Mouse (Mus musculus): ENCODE measurements around the gene Kctd18. TPM values are rescaled to one million over a fixed set of nuclear protein-coding genes. Genes with fewer than 3 reads are reported as not detected.

The Kctd18 gene
- total and polyA plus RNA-seq, 3 experiments: 4.2 to 6.6 (median 5.8) TPM

GRCm38 (mm10) chr1:57941095-57941494 is 77.7 kb downstream of the Kctd18 start:
- intact Hi-C loops (cut with DNase I): no loop called here
- WGBS: 88% methylated on average over 7 of the region's 7 CpGs

GRCm38 (mm10) chr1:57940691-57941090 is 78.1 kb downstream of the Kctd18 start:
- H3K4me1 ChIP-seq (ENCODE audit: control insufficient read depth, insufficient read depth, low read length): no peaks in the 10 kb centered on the region
- H3K79me2 ChIP-seq (replicated peaks; ENCODE audit: control insufficient read depth, insufficient read depth, low read length): no peaks in the 10 kb centered on the region
- H3K36me3 ChIP-seq (ENCODE audit: control insufficient read depth, insufficient read depth, low read length): no peaks in the 10 kb centered on the region

More at GRCm38 (mm10) chr1:57941095-57941494, 77.7 kb downstream of the Kctd18 start:
- no peak for TF ChIP-seq CTCF (IDR thresholded peaks at IDR 0.05)
- no peak for TF ChIP-seq POLR2A (IDR thresholded peaks at IDR 0.05; ENCODE audit: insufficient read depth, low read depth, low read length)
- Histone ChIP-seq H3K4me3 (no peak overlapping the region), H3K4me1 (ENCODE audit: control insufficient read depth, insufficient read depth, low read length) (no peaks in the 10 kb centered on the region), H3K27me3 (ENCODE audit: control insufficient read depth, insufficient read depth, low read length) (no peaks in the 10 kb centered on the region), H3K79me2 (replicated peaks; ENCODE audit: control insufficient read depth, insufficient read depth, low read length) (no peaks in the 10 kb centered on the region), H3K27ac (no peak overlapping the region), H3K9ac (ENCODE audit: low read depth, low read length) (no peak overlapping the region), H3K36me3 (ENCODE audit: control insufficient read depth, insufficient read depth, low read length) (no peaks in the 10 kb centered on the region)
- DNase-seq: no peak

GRCm38 (mm10) chr1:57934287-57934686 is 84.5 kb downstream of the Kctd18 start:
- TF ChIP-seq CTCF (IDR thresholded peaks at IDR 0.05) (peak; percentile 39), EP300 (IDR thresholded peaks at IDR 0.05; ENCODE audit: insufficient read depth, low read depth, low read length) (no peak), POLR2A (IDR thresholded peaks at IDR 0.05; ENCODE audit: insufficient read depth, low read depth, low read length) (no peak)
- H3K4me1 ChIP-seq (ENCODE audit: control insufficient read depth, insufficient read depth, low read length): no peaks in the 10 kb centered on the region
- H3K27ac ChIP-seq: no peak overlapping the region
- no peak for DNase-seq
- H3K9ac ChIP-seq (ENCODE audit: low read depth, low read length): no peak overlapping the region
- no peaks in the 10 kb centered on the region for H3K36me3 ChIP-seq (ENCODE audit: control insufficient read depth, insufficient read depth, low read length)
- WGBS: 58% methylated on average over 1 of the region's 1 CpGs
- no peaks in the 10 kb centered on the region for H3K27me3 ChIP-seq (ENCODE audit: control insufficient read depth, insufficient read depth, low read length)
- H3K4me3 ChIP-seq: no peak overlapping the region
- intact Hi-C loops (cut with DNase I): no loop called here
- no peaks in the 10 kb centered on the region for H3K79me2 ChIP-seq (replicated peaks; ENCODE audit: control insufficient read depth, insufficient read depth, low read length)

More at GRCm38 (mm10) chr1:57940691-57941090, 78.1 kb downstream of the Kctd18 start:
- intact Hi-C loops (cut with DNase I): no loop called here
- Histone ChIP-seq H3K9ac (ENCODE audit: low read depth, low read length) (no peak overlapping the region), H3K4me3 (no peak overlapping the region), H3K27me3 (ENCODE audit: control insufficient read depth, insufficient read depth, low read length) (no peaks in the 10 kb centered on the region), H3K27ac (no peak overlapping the region)
- 92% methylated on average over 10 of the region's 10 CpGs for WGBS
- TF ChIP-seq POLR2A (IDR thresholded peaks at IDR 0.05; ENCODE audit: insufficient read depth, low read depth, low read length): no peak
- no peak for TF ChIP-seq EP300 (IDR thresholded peaks at IDR 0.05; ENCODE audit: insufficient read depth, low read depth, low read length)
- TF ChIP-seq CTCF (IDR thresholded peaks at IDR 0.05): no peak
- no peak for DNase-seq

- Histone ChIP-seq H3K4me1 (ENCODE audit: control insufficient read depth, insufficient read depth, low read length) (no peaks in the 10 kb centered on the region), H3K36me3 (ENCODE audit: control insufficient read depth, insufficient read depth, low read length) (no peaks in the 10 kb centered on the region), H3K79me2 (replicated peaks; ENCODE audit: control insufficient read depth, insufficient read depth, low read length) (no peaks in the 10 kb centered on the region), H3K27ac (no peak overlapping the region), H3K27me3 (ENCODE audit: control insufficient read depth, insufficient read depth, low read length) (no peaks in the 10 kb centered on the region), H3K4me3 (no peak overlapping the region), H3K9ac (ENCODE audit: low read depth, low read length) (no peak overlapping the region)
- WGBS: 72% methylated on average over 4 of the region's 4 CpGs
- intact Hi-C loops (cut with DNase I): no loop called here
- no peak for TF ChIP-seq CTCF (IDR thresholded peaks at IDR 0.05)
- TF ChIP-seq EP300 (IDR thresholded peaks at IDR 0.05; ENCODE audit: insufficient read depth, low read depth, low read length): no peak
- DNase-seq: no peak
These were observed 100.2 kb downstream of the Kctd18 start for GRCm38 (mm10) chr1:57918567-57918966.

- no peaks in the 10 kb centered on the region for H3K4me1 ChIP-seq (ENCODE audit: control insufficient read depth, insufficient read depth, low read length)
- no peak for DNase-seq
- intact Hi-C loops (cut with DNase I): no loop called here
- H3K79me2 ChIP-seq (replicated peaks; ENCODE audit: control insufficient read depth, insufficient read depth, low read length): no peaks in the 10 kb centered on the region
- H3K4me3 ChIP-seq: no peak overlapping the region
- H3K9ac ChIP-seq (ENCODE audit: low read depth, low read length): no peak overlapping the region
- H3K27me3 ChIP-seq (ENCODE audit: control insufficient read depth, insufficient read depth, low read length): no peaks in the 10 kb centered on the region
- H3K27ac ChIP-seq: no peak overlapping the region
- TF ChIP-seq EP300 (IDR thresholded peaks at IDR 0.05; ENCODE audit: insufficient read depth, low read depth, low read length): no peak
- no peak for TF ChIP-seq CTCF (IDR thresholded peaks at IDR 0.05)
- no peak for TF ChIP-seq POLR2A (IDR thresholded peaks at IDR 0.05; ENCODE audit: insufficient read depth, low read depth, low read length)
- H3K36me3 ChIP-seq (ENCODE audit: control insufficient read depth, insufficient read depth, low read length): no peaks in the 10 kb centered on the region
- 88% methylated on average over 5 of the region's 5 CpGs for WGBS
These were observed 101.4 kb downstream of the Kctd18 start for GRCm38 (mm10) chr1:57917342-57917741.

- DNase-seq: no peak
- Histone ChIP-seq H3K27me3 (ENCODE audit: control insufficient read depth, insufficient read depth, low read length) (no peaks in the 10 kb centered on the region), H3K79me2 (replicated peaks; ENCODE audit: control insufficient read depth, insufficient read depth, low read length) (no peaks in the 10 kb centered on the region), H3K9ac (ENCODE audit: low read depth, low read length) (no peak overlapping the region), H3K27ac (no peak overlapping the region), H3K36me3 (ENCODE audit: control insufficient read depth, insufficient read depth, low read length) (no peaks in the 10 kb centered on the region), H3K4me1 (ENCODE audit: control insufficient read depth, insufficient read depth, low read length) (no peaks in the 10 kb centered on the region), H3K4me3 (no peak overlapping the region)
- WGBS: 88% methylated on average over 6 of the region's 6 CpGs
- intact Hi-C loops (cut with DNase I): no loop called here
- TF ChIP-seq EP300 (IDR thresholded peaks at IDR 0.05; ENCODE audit: insufficient read depth, low read depth, low read length) (no peak), CTCF (IDR thresholded peaks at IDR 0.05) (no peak), POLR2A (IDR thresholded peaks at IDR 0.05; ENCODE audit: insufficient read depth, low read depth, low read length) (no peak)
These were observed 107.2 kb downstream of the Kctd18 start for GRCm38 (mm10) chr1:57911561-57911960.
